ENCODE assay signal across 8 mouse cellular contexts in genomic region chr16:63958154-63958553, GRCm38 (mm10).
DNase-seq lines count a peak whose midpoint lies in the region; ATAC-seq lines count a peak whose summit lies in the region.

No protein-coding gene starts in this region.

- H3K4me1 ChIP-seq in intestine, embryonic 14.5 days (replicated peaks; ENCODE audit: control insufficient read depth, insufficient read depth, low read length) = no peaks in the 10 kb centered on the region
- H3K4me1 ChIP-seq in intestine, embryonic 15.5 days (replicated peaks) = no peaks in the 10 kb centered on the region
- H3K4me1 ChIP-seq in forebrain, embryonic 13.5 days = 0 out of 2 replicates have a peak, but pooled peaks cover 9% of the 10 kb centered on the region
- no peaks in the 10 kb centered on the region for H3K4me1 ChIP-seq in neural tube, embryonic 14.5 days (ENCODE audit: control insufficient read depth, insufficient read depth, low read length)
- no peaks in the 10 kb centered on the region for H3K4me1 ChIP-seq in liver, embryonic 11.5 days (replicated peaks; ENCODE audit: control insufficient read depth, insufficient read depth, low read length)

- H3K27ac ChIP-seq in intestine, embryonic 14.5 days (ENCODE audit: low read depth) = no peak overlapping the region
- no peak overlapping the region for H3K27ac ChIP-seq in intestine, embryonic 15.5 days
- no peak overlapping the region for H3K27ac ChIP-seq in forebrain, embryonic 13.5 days
- no peak overlapping the region for H3K27ac ChIP-seq in neural tube, embryonic 14.5 days (ENCODE audit: low read depth, low read length)
- no peak overlapping the region for H3K27ac ChIP-seq in liver, embryonic 11.5 days (ENCODE audit: low read depth, low read length)

- H3K9me3 ChIP-seq in intestine, embryonic 14.5 days (ENCODE audit: control insufficient read depth, low read length) = no peaks in the 10 kb centered on the region
- no peaks in the 10 kb centered on the region for H3K9me3 ChIP-seq in intestine, embryonic 15.5 days
- H3K9me3 ChIP-seq in forebrain, embryonic 13.5 days (replicated peaks) = no peaks in the 10 kb centered on the region
- no peaks in the 10 kb centered on the region for H3K9me3 ChIP-seq in neural tube, embryonic 14.5 days (ENCODE audit: control insufficient read depth, low read length)
- H3K9me3 ChIP-seq in liver, embryonic 11.5 days (ENCODE audit: control insufficient read depth, low read length) = no peaks in the 10 kb centered on the region

- no peak for ATAC-seq in intestine, embryonic 14.5 days (replicated peaks; ENCODE audit: low FRiP score, low TSS enrichment, low read depth)
- no peak for ATAC-seq in intestine, embryonic 15.5 days
- peak; percentile 92 for ATAC-seq in forebrain, embryonic 13.5 days
- no peak for ATAC-seq in neural tube, embryonic 14.5 days (ENCODE audit: low read depth)
- ATAC-seq in liver, embryonic 11.5 days (replicated peaks; ENCODE audit: low FRiP score) = no peak

- H3K9ac ChIP-seq in intestine, embryonic 14.5 days (ENCODE audit: low read length) = no peak overlapping the region
- H3K9ac ChIP-seq in intestine, embryonic 15.5 days = no peak overlapping the region
- peak overlapping the region; percentile 7; the same call in 1 of the 2 replicates for H3K9ac ChIP-seq in forebrain, embryonic 13.5 days
- H3K9ac ChIP-seq in neural tube, embryonic 14.5 days (replicated peaks; ENCODE audit: low read depth, low read length) = 0 out of 2 replicates have a peak overlapping the region, but pooled peaks have one; percentile 25
- no peak overlapping the region for H3K9ac ChIP-seq in liver, embryonic 11.5 days (ENCODE audit: low read depth, low read length)

- H3K4me3 ChIP-seq in intestine, embryonic 14.5 days (ENCODE audit: low read depth, low read length) = no peak overlapping the region
- H3K4me3 ChIP-seq in intestine, embryonic 15.5 days (replicated peaks) = no peak overlapping the region
- no peak overlapping the region for H3K4me3 ChIP-seq in forebrain, embryonic 13.5 days
- H3K4me3 ChIP-seq in neural tube, embryonic 14.5 days (ENCODE audit: low read depth, low read length) = no peak overlapping the region
- H3K4me3 ChIP-seq in liver, embryonic 11.5 days (ENCODE audit: low read depth, low read length) = no peak overlapping the region

- peak overlapping the region; percentile 8; the same call in 1 of the 2 replicates for H3K4me2 ChIP-seq in intestine, embryonic 14.5 days (ENCODE audit: low read length)
- no peak overlapping the region for H3K4me2 ChIP-seq in intestine, embryonic 15.5 days (replicated peaks)
- peak overlapping the region; percentile 46 for H3K4me2 ChIP-seq in forebrain, embryonic 13.5 days
- H3K4me2 ChIP-seq in neural tube, embryonic 14.5 days (ENCODE audit: low read depth, low read length) = peak overlapping the region; percentile 26; the same call in 1 of the 2 replicates
- H3K4me2 ChIP-seq in liver, embryonic 11.5 days = no peak overlapping the region

- H3K36me3 ChIP-seq in intestine, embryonic 14.5 days (ENCODE audit: control insufficient read depth, insufficient read depth, low read length) = no peaks in the 10 kb centered on the region
- H3K36me3 ChIP-seq in intestine, embryonic 15.5 days = no peaks in the 10 kb centered on the region
- no peaks in the 10 kb centered on the region for H3K36me3 ChIP-seq in forebrain, embryonic 13.5 days (ENCODE audit: poor library complexity, severe bottlenecking)
- H3K36me3 ChIP-seq in neural tube, embryonic 14.5 days (ENCODE audit: control insufficient read depth, insufficient read depth, low read length) = no peaks in the 10 kb centered on the region
- no peaks in the 10 kb centered on the region for H3K36me3 ChIP-seq in liver, embryonic 11.5 days (ENCODE audit: control insufficient read depth, insufficient read depth, low read length)

- WGBS in intestine, embryonic 14.5 days = 63% methylated on average over 6 of the region's 6 CpGs
- 61% methylated on average over 6 of the region's 6 CpGs for WGBS in intestine, embryonic 15.5 days
- 1% methylated on average over 6 of the region's 6 CpGs for WGBS in forebrain, embryonic 13.5 days
- 6% methylated on average over 6 of the region's 6 CpGs for WGBS in neural tube, embryonic 14.5 days
- 72% methylated on average over 6 of the region's 6 CpGs for WGBS in liver, embryonic 11.5 days

- intact Hi-C loops in heart, postnatal 14 days (cut with DNase I) = no loop called here

- DNase-seq in intestine, embryonic 14.5 days (ENCODE audit: low spot score) = no peak
- DNase-seq in left cerebral cortex, adult 11 months (ENCODE audit: low spot score) = peak; percentile 15
- DNase-seq in adrenal gland, adult 2 months = no peak
- no peak for DNase-seq in liver, embryonic 11.5 days (ENCODE audit: low spot score)
- DNase-seq in heart, postnatal 14 days = no peak

- H3K27me3 ChIP-seq in intestine, embryonic 14.5 days (replicated peaks; ENCODE audit: control insufficient read depth, insufficient read depth, low read length) = no peaks in the 10 kb centered on the region
- H3K27me3 ChIP-seq in intestine, embryonic 15.5 days (replicated peaks) = no peaks in the 10 kb centered on the region
- no peaks in the 10 kb centered on the region for H3K27me3 ChIP-seq in forebrain, embryonic 13.5 days
- no peaks in the 10 kb centered on the region for H3K27me3 ChIP-seq in neural tube, embryonic 14.5 days (ENCODE audit: control insufficient read depth, insufficient read depth, low read length)
- H3K27me3 ChIP-seq in liver, embryonic 11.5 days (replicated peaks; ENCODE audit: control insufficient read depth, insufficient read depth, low read length) = no peaks in the 10 kb centered on the region

Comparison
In these comparisons a context has a peak if more than half of its experiments do, and no peak if none do; other contexts are left out.
1. H3K4me2 ChIP-seq: peak in intestine, embryonic 14.5 days (single experiment), forebrain, embryonic 13.5 days (single experiment) and neural tube, embryonic 14.5 days (single experiment); none in intestine, embryonic 15.5 days (single experiment) and liver, embryonic 11.5 days (single experiment).
2. H3K9ac ChIP-seq: peak in forebrain, embryonic 13.5 days (single experiment) and neural tube, embryonic 14.5 days (single experiment); none in intestine, embryonic 14.5 days (single experiment), intestine, embryonic 15.5 days (single experiment) and liver, embryonic 11.5 days (single experiment).